Mouse (Mus musculus) skeletal muscle tissue, postnatal 0 days (tissue): ENCODE measurements around the gene Zranb3. TPM values are rescaled to one million over a fixed set of nuclear protein-coding genes. Genes with fewer than 3 reads are reported as not detected.

ENCODE experiments used
- polyA plus RNA-seq: library from polyadenylated mRNA; unstranded; fragments of >200 nt; fragmentation: Nextera tagmentation; extraction: Ambion mirVana; gene quantifications from 2 replicates; pipeline ENCODE4 v1.2.1, GENCODE M21; 2015

The Zranb3 gene
- polyA plus RNA-seq: 4.2 and 5.7 TPM in 2 replicates

DNA sequence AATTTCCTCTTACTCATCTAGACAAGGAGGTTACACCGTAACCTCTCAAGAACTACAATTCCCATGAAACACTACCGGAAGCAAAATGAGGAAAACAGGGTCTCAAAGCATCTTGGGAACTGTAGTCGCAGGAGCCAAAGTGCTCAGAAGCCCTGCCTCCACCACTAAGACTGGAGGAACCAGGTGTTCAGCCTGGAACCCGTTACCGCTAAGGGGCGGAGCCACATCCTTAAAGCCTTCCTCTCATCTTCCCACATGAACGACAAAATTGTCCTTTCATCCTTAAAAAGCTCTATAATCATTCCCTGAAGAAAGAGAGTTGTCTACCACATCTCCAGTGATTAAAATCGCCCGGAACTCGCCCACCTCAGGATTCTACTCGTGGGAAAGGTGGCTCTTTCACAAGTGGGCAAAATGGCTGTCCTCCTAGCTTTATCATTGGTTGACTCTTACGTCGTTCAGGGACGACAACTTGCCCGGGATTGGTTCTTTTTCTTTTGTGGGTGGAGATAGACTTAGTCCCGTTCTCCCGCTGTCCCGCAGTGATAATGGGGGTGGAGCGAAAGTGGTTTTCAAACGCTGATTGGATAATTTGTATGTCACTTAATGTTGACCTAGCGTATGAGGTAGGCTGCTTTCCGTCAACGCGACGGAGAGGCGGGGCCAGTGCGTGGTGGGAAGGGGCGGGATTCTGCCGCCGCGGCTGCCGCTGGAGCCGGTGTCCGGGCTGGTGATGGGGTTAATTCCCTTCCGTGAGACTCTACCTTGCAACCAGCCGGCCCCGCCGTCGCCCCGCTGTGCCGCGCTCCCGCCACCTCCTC is at the start of gene Zranb3, which contains the start of gene R3hdm1:
Gene Zranb3, minus strand, starts transcription at position 407 of the 821 bp plus-strand sequence.
Gene R3hdm1, plus strand, starts transcription at position 661 of the 821 bp plus-strand sequence.

Other genes starting within 250 kb of the Zranb3 start
- not detected in 2 replicates for gene Map3k19, start 248.0 kb downstream of the Zranb3 start, polyA plus RNA-seq
- gene Rab3gap1, start 234.3 kb downstream of the Zranb3 start, polyA plus RNA-seq: 15.5 and 19.4 TPM in 2 replicates
- gene R3hdm1, start 254 bp upstream of the Zranb3 start, polyA plus RNA-seq: 45.2 and 46.7 TPM in 2 replicates
- 55.2 and 55.8 TPM in 2 replicates for gene Ubxn4, start 140.9 kb upstream of the Zranb3 start, polyA plus RNA-seq
- gene Lct, start 225.3 kb upstream of the Zranb3 start, polyA plus RNA-seq: 0.02 and 0.08 TPM in 2 replicates